In the genomic region with DNA sequence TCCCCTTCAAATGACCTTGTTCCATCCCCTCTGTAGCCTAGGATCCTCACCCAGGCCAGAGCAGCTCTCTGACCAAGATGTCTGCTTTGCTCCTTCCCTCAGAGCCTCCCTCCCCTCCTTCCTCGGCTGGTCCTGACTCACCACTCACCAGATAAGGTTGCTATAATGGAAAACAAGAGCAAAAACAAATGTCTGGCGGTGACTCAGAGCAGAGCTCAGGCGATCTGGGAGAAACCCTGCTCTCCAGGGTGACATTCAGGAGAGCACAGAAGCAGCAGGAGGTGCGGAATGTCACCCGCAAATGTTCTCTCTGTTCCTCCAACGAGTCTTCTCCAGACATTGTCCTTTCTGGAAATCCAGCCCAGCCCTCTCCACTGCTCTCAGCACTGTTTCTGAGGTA, we compare ENCODE assay signal across 8 mouse cellular contexts. TPM values are rescaled to one million over a fixed set of nuclear protein-coding genes. Genes with fewer than 3 reads are reported as not detected.
DNase-seq lines count a peak whose midpoint lies in the region; ATAC-seq and TF ChIP-seq lines count a peak whose summit lies in the region.
"Had no signal": no experiment of that assay in that cellular context is flagged by ENCODE, and none has a peak within 500 bp of the region (broad histone marks: within the 10 kb centered on the region; RNA-seq: fewer than 3 reads in every experiment).

No protein-coding gene starts in this region.

- H3K9me3 ChIP-seq in intestine, embryonic 16.5 days (ENCODE audit: control insufficient read depth, low read length) = no peaks in the 10 kb centered on the region
- no peaks in the 10 kb centered on the region for H3K9me3 ChIP-seq in hindbrain, embryonic 12.5 days (replicated peaks)
- H3K9me3 ChIP-seq in hindbrain, embryonic 14.5 days (ENCODE audit: control insufficient read depth, low read length) = no peaks in the 10 kb centered on the region

- H3K27ac ChIP-seq in embryonic fibroblast, embryonic 13.5 days (ENCODE audit: insufficient read depth, low read length) = peak overlapping the region; percentile 70
- H3K27ac ChIP-seq in intestine, embryonic 16.5 days (ENCODE audit: low read length) = no peak overlapping the region
- no peak overlapping the region for H3K27ac ChIP-seq in hindbrain, embryonic 12.5 days
- H3K27ac ChIP-seq in hindbrain, embryonic 14.5 days = no peak overlapping the region

- ATAC-seq in intestine, embryonic 16.5 days = peak; percentile 74
- no peak for ATAC-seq in hindbrain, embryonic 12.5 days (ENCODE audit: low FRiP score)
- ATAC-seq in hindbrain, embryonic 14.5 days (ENCODE audit: low FRiP score) = no peak
- ATAC-seq: forebrain, postnatal 0 days had no signal

- no peak overlapping the region for H3K9ac ChIP-seq in intestine, embryonic 16.5 days (ENCODE audit: low read depth, low read length)
- H3K9ac ChIP-seq in hindbrain, embryonic 12.5 days = no peak overlapping the region
- H3K9ac ChIP-seq in hindbrain, embryonic 14.5 days = no peak overlapping the region
- H3K9ac ChIP-seq: forebrain, postnatal 0 days had no signal

- WGBS in intestine, embryonic 16.5 days = 44% methylated on average over 6 of the region's 6 CpGs
- 51% methylated on average over 6 of the region's 6 CpGs for WGBS in hindbrain, embryonic 12.5 days
- WGBS in hindbrain, embryonic 14.5 days = 58% methylated on average over 6 of the region's 6 CpGs

- H3K36me3 ChIP-seq in intestine, embryonic 16.5 days (ENCODE audit: control insufficient read depth, insufficient read depth, low read length) = no peaks in the 10 kb centered on the region
- H3K36me3 ChIP-seq in hindbrain, embryonic 12.5 days = no peaks in the 10 kb centered on the region
- no peaks in the 10 kb centered on the region for H3K36me3 ChIP-seq in hindbrain, embryonic 14.5 days (replicated peaks; ENCODE audit: control insufficient read depth, insufficient read depth)

- peak; percentile 34 for DNase-seq in urinary bladder, postnatal 25 days (ENCODE audit: low spot score)
- no peak for DNase-seq in urinary bladder, postnatal 4 days (ENCODE audit: low spot score in 2 of 2)
- peak; percentile 64 for DNase-seq in yolk sac, embryonic 10.5 days (ENCODE audit: low spot score)
- DNase-seq in hindbrain, embryonic 14.5 days (ENCODE audit: low spot score) = no peak
- DNase-seq: forebrain, postnatal 0 days had no signal

- peaks cover 14% of the 10 kb centered on the region for H3K4me1 ChIP-seq in embryonic fibroblast, embryonic 13.5 days (ENCODE audit: control insufficient read depth, insufficient read depth, low read length)
- H3K4me1 ChIP-seq in intestine, embryonic 16.5 days (ENCODE audit: control insufficient read depth, insufficient read depth, low read length) = 0 out of 2 replicates have a peak, but pooled peaks cover 6% of the 10 kb centered on the region
- no peaks in the 10 kb centered on the region for H3K4me1 ChIP-seq in hindbrain, embryonic 12.5 days
- H3K4me1 ChIP-seq in hindbrain, embryonic 14.5 days (replicated peaks; ENCODE audit: control insufficient read depth, insufficient read depth, low read length) = no peaks in the 10 kb centered on the region

- no peaks in the 10 kb centered on the region for H3K27me3 ChIP-seq in intestine, embryonic 16.5 days (replicated peaks; ENCODE audit: control insufficient read depth, insufficient read depth, low read length)
- H3K27me3 ChIP-seq in hindbrain, embryonic 12.5 days = no peaks in the 10 kb centered on the region
- H3K27me3 ChIP-seq in hindbrain, embryonic 14.5 days (ENCODE audit: control insufficient read depth, insufficient read depth, low read length) = no peaks in the 10 kb centered on the region

- no peak for TF ChIP-seq CTCF in embryonic fibroblast, embryonic 13.5 days (IDR thresholded peaks at IDR 0.05; ENCODE audit: borderline replicate concordance, insufficient read depth, low read length)

- TF ChIP-seq POLR2A in embryonic fibroblast, embryonic 13.5 days (IDR thresholded peaks at IDR 0.05; ENCODE audit: low read depth, low read length) = peak; percentile 45; the same call in 1 of the 2 replicates

- no peak overlapping the region for H3K4me3 ChIP-seq in embryonic fibroblast, embryonic 13.5 days (ENCODE audit: insufficient read depth, low read length)
- no peak overlapping the region for H3K4me3 ChIP-seq in intestine, embryonic 16.5 days (ENCODE audit: low read length)
- H3K4me3 ChIP-seq in hindbrain, embryonic 12.5 days = no peak overlapping the region
- no peak overlapping the region for H3K4me3 ChIP-seq in hindbrain, embryonic 14.5 days (replicated peaks; ENCODE audit: low read length)

- H3K4me2 ChIP-seq in intestine, embryonic 16.5 days (ENCODE audit: low read depth, low read length) = no peak overlapping the region
- H3K4me2 ChIP-seq in hindbrain, embryonic 12.5 days (replicated peaks) = no peak overlapping the region
- H3K4me2 ChIP-seq in hindbrain, embryonic 14.5 days (replicated peaks) = no peak overlapping the region

RNA-seq across cellular contexts. Expression of a gene that starts 56.0 kb away (rescaled TPM):
- 94.6 and 102 TPM in 2 replicates for polyA plus RNA-seq in embryonic fibroblast, embryonic 13.5 days (2011; ENCODE audit: insufficient read length, low read depth, missing spikeins)
- 27.3 and 39.7 TPM in 2 replicates for polyA plus RNA-seq in intestine, embryonic 16.5 days (2015; fragmentation: Nextera tagmentation; extraction: Ambion mirVana)
- 38.4 and 41.2 TPM in 2 replicates for polyA plus RNA-seq in hindbrain, embryonic 12.5 days (2016; fragmentation: Nextera tagmentation; extraction: Ambion mirVana)
- polyA plus RNA-seq in hindbrain, embryonic 14.5 days (2014; fragmentation: Nextera tagmentation; extraction: Ambion mirVana) = 22.5 and 23.1 TPM in 2 replicates

Comparison
In these comparisons a context has a peak if more than half of its experiments do, and no peak if none do; other contexts are left out.
1. DNase-seq: peak in urinary bladder, postnatal 25 days (single experiment) and yolk sac, embryonic 10.5 days (single experiment); none in urinary bladder, postnatal 4 days (0 of 2) and hindbrain, embryonic 14.5 days (single experiment).